Mouse (Mus musculus): Measurements from ENCODE around the gene Tcp11l1.

- TF ChIP-seq CTCF (IDR thresholded peaks at IDR 0.05; ENCODE audit: low read depth) (no peak), EP300 (optimal IDR thresholded peaks at IDR 0.05) (no peak)
Observed at GRCm38 (mm10) chr2:104732562-104733256, 20.7 kb upstream of the Tcp11l1 start.

Measured in stomach, postnatal 0 days (tissue).